Mouse (Mus musculus): Measurements from ENCODE around the gene Cd3d. TPM values are rescaled to one million over a fixed set of nuclear protein-coding genes. Genes with fewer than 3 reads are reported as not detected.

The Cd3d gene
- polyA plus RNA-seq, 1 experiment = 17.2 TPM

DNA sequence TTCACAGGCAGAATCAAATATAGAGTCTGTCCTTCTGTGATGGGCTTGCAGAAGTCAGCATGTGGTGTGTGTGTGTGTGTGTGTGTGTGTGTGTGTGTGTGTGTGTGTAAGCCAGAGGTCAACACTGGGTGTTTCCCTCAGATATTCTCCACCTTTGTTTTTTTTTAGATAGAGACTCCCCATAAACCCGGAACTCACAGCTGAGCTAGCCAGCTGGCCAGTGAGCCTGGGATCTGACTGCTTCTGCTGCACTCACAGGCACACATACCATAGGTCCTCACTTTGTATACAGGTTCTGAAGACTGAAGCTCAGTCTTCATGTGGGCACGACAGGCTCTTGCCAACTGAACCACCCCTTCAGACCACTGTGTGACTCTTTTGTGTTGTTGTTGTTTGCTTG, 50.7 kb downstream of the Cd3d start:
- H3K4me3 ChIP-seq (replicated peaks; ENCODE audit: control insufficient read depth, low read depth, low read length) = no peak overlapping the region
- no peaks in the 10 kb centered on the region for H3K4me1 ChIP-seq (ENCODE audit: control insufficient read depth, insufficient read depth, low read length)
- no peak for TF ChIP-seq POLR2A (IDR thresholded peaks at IDR 0.05; ENCODE audit: borderline replicate concordance, control insufficient read depth, low read depth, low read length)
- no peak for TF ChIP-seq CTCF (IDR thresholded peaks at IDR 0.05; ENCODE audit: control insufficient read depth, insufficient read depth, low read length)
- 75% methylated on average over 2 of the region's 2 CpGs for WGBS
- H3K27ac ChIP-seq (ENCODE audit: control insufficient read depth, insufficient read depth, low read depth, low read length, poor library complexity) = no peak overlapping the region

DNA sequence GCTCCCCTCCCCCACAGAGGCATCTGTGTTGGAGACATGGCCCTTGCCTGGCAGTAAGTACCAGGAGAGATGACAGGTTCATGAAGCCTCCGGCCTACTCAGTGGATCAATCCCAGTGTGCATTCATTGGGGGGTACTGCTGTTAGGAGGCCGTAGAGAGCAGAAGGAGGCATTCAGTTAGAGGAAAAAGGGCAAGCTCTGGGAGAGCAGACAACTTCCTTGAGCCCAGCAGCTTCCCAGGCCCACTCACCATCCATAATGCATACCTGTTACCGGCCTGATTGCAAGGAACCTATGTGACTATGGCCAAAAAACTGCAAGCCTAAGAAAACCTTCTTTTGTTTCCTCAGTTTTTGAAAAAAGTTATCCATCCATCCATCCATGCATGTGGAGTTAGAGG, 52.9 kb downstream of the Cd3d start:
- no peak for TF ChIP-seq POLR2A (IDR thresholded peaks at IDR 0.05; ENCODE audit: borderline replicate concordance, control insufficient read depth, low read depth, low read length)
- 76% methylated on average over 3 of the region's 3 CpGs for WGBS
- H3K27ac ChIP-seq (ENCODE audit: control insufficient read depth, insufficient read depth, low read depth, low read length, poor library complexity) = no peak overlapping the region
- no peaks in the 10 kb centered on the region for H3K4me1 ChIP-seq (ENCODE audit: control insufficient read depth, insufficient read depth, low read length)
- H3K4me3 ChIP-seq (replicated peaks; ENCODE audit: control insufficient read depth, low read depth, low read length) = no peak overlapping the region

Other genes starting within 250 kb of the Cd3d start
- 4.7 and 8.4 TPM in 2 replicates for gene Phldb1, start 246.6 kb upstream of the Cd3d start, polyA plus RNA-seq (2011; ENCODE audit: insufficient read depth, insufficient read length, low replicate concordance, missing spikeins)
- 22.8 and 30.9 TPM in 2 replicates for gene Arcn1, start 213.9 kb upstream of the Cd3d start, polyA plus RNA-seq (2011; ENCODE audit: insufficient read depth, insufficient read length, low replicate concordance, missing spikeins)
- gene Ift46, start 213.9 kb upstream of the Cd3d start, polyA plus RNA-seq (2011; ENCODE audit: insufficient read depth, insufficient read length, low replicate concordance, missing spikeins) = 9.6 and 42.2 TPM in 2 replicates
- 0.57 and 0.85 TPM in 2 replicates for gene Tmem25, start 182.5 kb upstream of the Cd3d start, polyA plus RNA-seq (2011; ENCODE audit: insufficient read depth, insufficient read length, low replicate concordance, missing spikeins)
- gene Ttc36, start 178.7 kb upstream of the Cd3d start, polyA plus RNA-seq (2011; ENCODE audit: insufficient read depth, insufficient read length, low replicate concordance, missing spikeins) = 6.9 TPM in 1 of 2 replicates, not detected in the other
- gene Kmt2a, start 100.5 kb upstream of the Cd3d start, polyA plus RNA-seq (2011; ENCODE audit: insufficient read depth, insufficient read length, low replicate concordance, missing spikeins) = 23.2 and 39.1 TPM in 2 replicates
- 242 and 287 TPM in 2 replicates for gene Atp5l, start 61.0 kb upstream of the Cd3d start, polyA plus RNA-seq (2011; ENCODE audit: insufficient read depth, insufficient read length, low replicate concordance, missing spikeins)
- gene Ube4a, start 16.2 kb upstream of the Cd3d start, polyA plus RNA-seq (2011; ENCODE audit: insufficient read depth, insufficient read length, low replicate concordance, missing spikeins) = 11.1 and 18.8 TPM in 2 replicates
- gene Cd3g, start 1.4 kb upstream of the Cd3d start, polyA plus RNA-seq (2011; ENCODE audit: insufficient read depth, insufficient read length, low replicate concordance, missing spikeins) = 5.4 and 7.0 TPM in 2 replicates
- gene Cd3e, start 27.8 kb downstream of the Cd3d start, polyA plus RNA-seq (2011; ENCODE audit: insufficient read depth, insufficient read length, low replicate concordance, missing spikeins) = 1.8 and 4.8 TPM in 2 replicates
- gene Mpzl2, start 58.0 kb downstream of the Cd3d start, polyA plus RNA-seq (2011; ENCODE audit: insufficient read depth, insufficient read length, low replicate concordance, missing spikeins) = 2.2 TPM in 1 of 2 replicates, not detected in the other
- gene Mpzl3, start 73.4 kb downstream of the Cd3d start, polyA plus RNA-seq (2011; ENCODE audit: insufficient read depth, insufficient read length, low replicate concordance, missing spikeins) = 3.2 and 3.8 TPM in 2 replicates
- gene Jaml, start 97.4 kb downstream of the Cd3d start, polyA plus RNA-seq (2011; ENCODE audit: insufficient read depth, insufficient read length, low replicate concordance, missing spikeins) = 7.6 and 25.9 TPM in 2 replicates
- 0.37 and 0.41 TPM in 2 replicates for gene Scn2b, start 136.0 kb downstream of the Cd3d start, polyA plus RNA-seq (2011; ENCODE audit: insufficient read depth, insufficient read length, low replicate concordance, missing spikeins)
- 0.60 TPM in 1 of 2 replicates, not detected in the other for gene Scn4b, start 156.6 kb downstream of the Cd3d start, polyA plus RNA-seq (2011; ENCODE audit: insufficient read depth, insufficient read length, low replicate concordance, missing spikeins)
- not detected in 2 replicates for gene BC049352, start 200.2 kb downstream of the Cd3d start, polyA plus RNA-seq (2011; ENCODE audit: insufficient read depth, insufficient read length, low replicate concordance, missing spikeins)
- gene Tmprss4, start 222.3 kb downstream of the Cd3d start, polyA plus RNA-seq (2011; ENCODE audit: insufficient read depth, insufficient read length, low replicate concordance, missing spikeins) = not detected in 2 replicates